Mouse (Mus musculus): ENCODE data around the gene Akr1b3.

Akr1b3 gene

DNA sequence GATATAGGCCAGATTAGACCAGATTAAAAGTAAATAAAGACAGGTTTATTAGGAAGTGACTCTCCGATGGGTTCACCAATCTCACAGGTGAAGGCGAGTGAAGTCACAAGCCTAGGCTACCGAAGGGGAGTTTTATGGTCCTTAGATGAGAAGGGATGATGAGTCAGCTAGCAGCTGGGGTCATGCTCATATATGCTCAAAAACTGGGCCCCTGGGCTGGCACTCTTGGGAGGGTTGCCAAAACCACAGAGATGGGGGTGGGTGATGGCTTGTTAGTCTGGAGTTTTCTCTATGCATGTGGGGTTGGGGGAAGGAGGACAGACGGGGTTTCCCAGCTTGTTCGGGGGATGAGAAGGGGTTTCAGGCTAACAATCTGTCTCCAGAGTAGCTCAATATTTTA, 44.8 kb downstream of the Akr1b3 start:
- no peak for DNase-seq (ENCODE audit: extremely low read depth, low read depth)

DNA sequence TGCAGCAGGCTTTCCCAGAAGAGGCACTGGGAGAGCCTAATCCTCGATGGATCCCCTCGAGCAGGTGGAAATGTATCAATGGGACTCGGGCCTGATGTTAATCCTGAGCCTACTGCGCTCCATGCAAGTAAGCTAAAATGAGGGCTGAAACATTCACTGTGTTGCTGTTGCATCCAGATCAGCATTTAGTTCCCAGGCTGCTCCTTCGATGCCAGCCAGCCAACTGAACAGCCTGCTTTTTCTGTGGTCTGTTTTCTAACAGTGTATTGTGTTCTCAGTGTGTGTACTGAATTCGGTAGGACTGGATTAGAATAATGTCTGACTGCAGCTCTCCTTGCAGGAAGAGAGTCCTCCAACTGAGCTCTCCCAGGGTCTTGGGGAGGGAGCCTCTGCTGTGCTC, 46.6 kb downstream of the Akr1b3 start:
- DNase-seq (ENCODE audit: extremely low read depth, low read depth) = no peak

DNA sequence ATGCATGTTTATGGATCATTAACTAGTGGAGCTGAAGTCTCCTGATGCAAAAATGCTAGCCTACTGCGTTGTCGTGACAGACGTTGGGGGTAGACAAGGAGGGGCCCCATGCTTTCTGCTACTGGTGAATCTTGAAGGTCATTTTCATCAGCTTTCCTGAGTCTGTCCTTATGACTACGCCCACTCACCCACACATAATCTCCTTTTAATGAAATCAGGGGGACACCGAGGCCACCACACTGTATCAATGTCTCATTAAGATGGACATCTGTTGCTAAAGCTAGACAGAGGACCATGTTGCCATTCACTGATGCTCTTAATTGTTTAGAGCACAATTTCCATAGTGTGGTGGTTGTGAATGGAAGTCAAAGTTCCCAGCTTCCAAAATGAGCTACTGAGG, 58.7 kb downstream of the Akr1b3 start:
- DNase-seq (ENCODE audit: extremely low read depth, low read depth) = no peak
